Mouse (Mus musculus): ENCODE measurements around the gene Abcc5.

GRCm38 (mm10) chr16:20395216-20395907 is 30.8 kb downstream of the Abcc5 start:
- TF ChIP-seq CTCF (IDR thresholded peaks at IDR 0.05; ENCODE audit: low read depth): no peak
- no peak for TF ChIP-seq EP300 (IDR thresholded peaks at IDR 0.05; ENCODE audit: low read depth)
